Mouse (Mus musculus): ENCODE measurements at regions not wholly inside any gene's neighbourhood (a gene's known extent, or its start where the extent isn't known, plus 50 kb on each side); places are given as distances from the start of the nearest gene placed in this dataset.
A peak's percentile ranks its signal among the peaks of the same experiment; 100 is the strongest.

- peak in 1 of 2 experiments; percentile 49; a peak in 2 of 4 replicates for TF ChIP-seq CTCF (conservative IDR thresholded peaks at IDR 0.05 in 1 of 2, IDR thresholded peaks at IDR 0.05 in 1 of 2; ENCODE audit: low read depth in 2 of 2, low read length in 2 of 2)
- TF ChIP-seq CHD2 (IDR thresholded peaks at IDR 0.05; ENCODE audit: low read length): no peak
- no peak for TF ChIP-seq POLR2A (IDR thresholded peaks at IDR 0.05; ENCODE audit: low read depth, low read length)
- TF ChIP-seq TBP (conservative IDR thresholded peaks at IDR 0.05; ENCODE audit: low read depth, low read length): no peak
- no peak for TF ChIP-seq EP300 (IDR thresholded peaks at IDR 0.05; ENCODE audit: low read length)
- no peak for TF ChIP-seq PAX5 (IDR thresholded peaks at IDR 0.05; ENCODE audit: low read length)
- no peak for TF ChIP-seq USF2 (conservative IDR thresholded peaks at IDR 0.05; ENCODE audit: low read depth, low read length)
- no peak for TF ChIP-seq HCFC1 (IDR thresholded peaks at IDR 0.05; ENCODE audit: low read depth, low read length)
- TF ChIP-seq UBTF (IDR thresholded peaks at IDR 0.05; ENCODE audit: low read depth, low read length): no peak
- TF ChIP-seq KAT2A (IDR thresholded peaks at IDR 0.05; ENCODE audit: insufficient replicate concordance, low read length): no peak
- no peak for TF ChIP-seq ETS1 (conservative IDR thresholded peaks at IDR 0.05; ENCODE audit: low read depth, low read length)
- TF ChIP-seq ZNF384 (IDR thresholded peaks at IDR 0.05; ENCODE audit: low read depth, low read length): no peak
- no peak for TF ChIP-seq IRF4 (IDR thresholded peaks at IDR 0.05; ENCODE audit: low read depth, low read length)
- TF ChIP-seq MYC (IDR thresholded peaks at IDR 0.05; ENCODE audit: low read depth, low read length): no peak
Observed at GRCm38 (mm10) chr15:6180261-6180660, 119.3 kb upstream of the Dab2 start.
